Mouse (Mus musculus) lung, adult 2 months (tissue): ENCODE results near the gene Cd19.

Experiments
- CTCF ChIP-seq: fragments of 200-500 bp; IDR thresholded peaks from 2 replicates; pipeline ENCODE4 v1.5.1; 2011; ENCODE audit warnings: mild to moderate bottlenecking, low read length, control low read depth; ENCODE audit not compliant: insufficient read depth
- POLR2A ChIP-seq: fragments of 200-500 bp; IDR thresholded peaks from 2 replicates; pipeline ENCODE4 v1.6.1; 2011; ENCODE audit warnings: low read depth, mild to moderate bottlenecking, control low read depth, low read length, borderline replicate concordance; ENCODE audit errors: extremely low read depth

DNA sequence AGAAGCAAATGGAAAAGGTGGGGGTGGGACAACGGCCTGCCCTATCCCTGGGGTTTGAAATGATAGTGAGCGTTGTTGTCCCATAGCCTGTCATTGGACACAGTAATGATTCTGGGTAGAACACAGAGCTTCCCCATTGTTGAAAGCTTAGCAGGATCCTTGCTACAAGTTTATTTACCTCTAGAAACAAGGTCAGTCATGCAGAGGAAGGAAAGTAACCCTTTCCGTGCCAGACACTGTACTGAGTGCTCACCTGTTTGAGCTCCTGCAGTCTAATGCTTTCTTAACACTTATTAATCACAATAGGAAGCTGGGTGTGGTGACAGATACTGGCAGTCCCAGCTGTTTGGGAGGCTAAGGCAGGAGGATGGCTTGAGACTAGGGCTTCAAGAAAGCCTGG lies 21.1 kb upstream of the Cd19 start:
- no peak for TF ChIP-seq POLR2A
- no peak for TF ChIP-seq CTCF
